Mouse (Mus musculus) thymus, postnatal 4 days (tissue): Measurements from ENCODE around the gene Slc25a17.

ENCODE experiments used
- DNase-seq: peaks from one replicate; pipeline ENCODE4 v3.0.0; 2021

The Slc25a17 gene

DNA sequence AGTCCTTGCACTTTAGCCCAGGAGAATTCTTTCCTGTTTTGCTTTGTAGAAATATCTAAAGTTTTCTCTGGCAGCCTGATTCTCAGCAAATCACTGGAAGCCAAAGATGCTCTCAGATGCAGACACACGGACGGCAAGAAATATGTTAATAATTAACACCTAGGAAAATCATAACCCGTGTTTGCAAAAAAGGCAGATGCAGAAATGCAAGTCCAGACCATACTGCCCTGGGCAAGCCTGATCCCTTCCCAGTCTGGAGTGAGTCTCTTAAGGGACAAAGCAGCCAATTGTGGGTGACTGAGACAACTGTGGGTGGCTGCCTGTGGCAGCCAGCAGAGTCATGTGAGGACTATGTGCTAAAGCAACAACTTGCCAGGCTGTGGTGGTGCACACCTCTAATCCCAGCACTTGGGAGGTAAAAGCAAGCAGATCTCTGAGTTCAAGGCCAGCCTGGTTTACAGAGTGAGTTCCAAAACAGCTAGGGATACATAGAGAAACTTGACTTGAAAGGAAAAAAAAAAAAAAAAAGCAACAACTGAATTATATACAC, 60.0 kb downstream of the Slc25a17 start:
- no peak for DNase-seq

DNA sequence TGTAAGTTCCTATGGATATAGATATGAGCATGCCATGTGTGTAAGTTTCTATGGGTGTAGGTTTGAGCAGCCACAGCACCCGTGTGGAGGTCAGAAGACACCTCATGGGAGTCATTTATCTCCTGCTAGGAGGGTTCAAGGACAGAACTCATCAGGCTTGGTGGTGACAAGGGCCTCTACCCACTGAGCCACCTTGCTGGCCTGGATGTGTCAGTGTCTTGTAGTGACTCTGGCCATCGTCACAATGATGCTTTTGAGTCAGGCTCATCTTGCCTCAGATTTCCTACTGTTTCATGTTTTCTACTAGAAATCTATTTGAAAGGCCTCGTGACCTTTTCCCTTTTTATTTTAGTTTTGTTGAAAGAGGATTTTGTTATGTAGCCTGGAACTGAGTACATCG, 61.1 kb downstream of the Slc25a17 start:
- no peak for DNase-seq

DNA sequence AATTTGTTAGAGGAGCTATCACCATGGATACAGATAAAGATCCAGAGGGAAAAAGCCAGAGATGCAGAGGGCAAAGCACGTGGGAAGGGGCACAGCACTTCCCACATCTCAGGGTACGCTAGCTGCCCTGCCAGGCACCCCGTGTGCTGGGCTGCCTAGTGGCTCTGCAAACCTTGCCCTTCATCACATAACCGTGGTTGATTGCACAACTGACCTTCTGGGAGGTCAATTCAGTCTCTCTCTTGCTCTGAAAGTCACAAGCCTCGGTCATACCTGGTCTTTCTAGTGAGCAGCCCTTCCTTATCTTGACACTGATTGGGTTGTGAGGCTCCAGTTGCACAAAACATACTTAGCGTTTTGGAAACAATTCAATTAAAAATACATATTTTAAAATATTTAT, 62.4 kb downstream of the Slc25a17 start:
- no peak for DNase-seq

- DNase-seq: no peak
These were observed 63.1 kb downstream of the Slc25a17 start for GRCm38 (mm10) chr15:81297543-81297942.

DNA sequence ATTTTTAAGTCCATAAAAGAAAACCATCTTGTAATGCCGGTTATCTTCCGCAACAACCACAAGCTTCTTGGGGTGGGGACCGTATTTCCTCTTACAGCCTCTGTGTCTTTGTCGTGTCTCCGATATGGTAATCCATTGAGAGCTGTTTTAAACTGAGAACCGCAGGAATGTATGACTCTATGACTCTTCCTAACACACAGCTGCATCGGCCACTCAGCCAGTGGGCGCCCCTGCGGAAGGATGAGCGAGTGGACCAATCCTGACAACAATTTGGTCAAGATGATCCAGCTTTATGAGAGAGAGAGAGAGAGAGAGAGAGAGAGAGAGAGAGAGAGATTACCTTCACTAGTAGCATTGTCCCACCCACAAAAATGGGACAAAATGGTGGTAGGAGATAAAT, 65.7 kb downstream of the Slc25a17 start:
- DNase-seq: no peak

DNA sequence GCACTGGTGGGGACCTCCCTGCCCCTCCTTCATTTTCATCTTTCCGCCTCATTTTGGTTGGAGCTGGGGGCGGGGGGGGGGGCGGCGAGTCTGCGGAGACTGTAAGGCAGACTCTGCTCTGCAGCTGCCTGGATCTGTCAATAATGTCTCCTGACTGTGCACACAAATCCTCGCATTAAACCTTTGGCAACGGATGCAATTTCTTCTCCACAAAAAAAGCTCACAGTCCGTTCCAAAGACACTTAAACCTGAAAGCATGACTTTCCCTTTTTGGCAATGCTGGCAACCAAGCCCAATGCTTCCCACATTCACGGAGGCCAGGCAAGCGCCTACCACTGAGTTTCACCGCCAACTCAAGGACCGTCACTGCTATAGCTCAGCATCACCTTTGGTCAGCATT, 66.2 kb downstream of the Slc25a17 start:
- DNase-seq: no peak

DNA sequence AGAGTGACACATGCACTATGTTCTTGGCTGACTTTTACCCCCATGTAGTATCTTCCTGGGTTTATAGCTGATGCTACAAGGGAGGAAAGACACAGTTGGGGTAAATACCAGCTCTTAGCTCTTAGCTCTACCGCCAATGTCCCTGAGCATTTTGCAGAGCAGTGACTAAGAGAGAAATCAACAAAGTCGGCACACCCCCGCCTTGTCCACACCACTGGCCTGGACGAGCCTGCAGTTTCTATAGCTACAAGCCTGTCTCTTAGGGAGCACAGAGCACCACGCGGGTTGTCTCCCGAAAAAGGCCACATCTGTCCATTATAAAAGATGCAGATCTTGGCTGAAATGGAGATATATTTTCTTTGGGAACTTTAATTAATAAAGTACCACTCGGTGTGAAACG, 69.9 kb downstream of the Slc25a17 start:
- no peak for DNase-seq

DNA sequence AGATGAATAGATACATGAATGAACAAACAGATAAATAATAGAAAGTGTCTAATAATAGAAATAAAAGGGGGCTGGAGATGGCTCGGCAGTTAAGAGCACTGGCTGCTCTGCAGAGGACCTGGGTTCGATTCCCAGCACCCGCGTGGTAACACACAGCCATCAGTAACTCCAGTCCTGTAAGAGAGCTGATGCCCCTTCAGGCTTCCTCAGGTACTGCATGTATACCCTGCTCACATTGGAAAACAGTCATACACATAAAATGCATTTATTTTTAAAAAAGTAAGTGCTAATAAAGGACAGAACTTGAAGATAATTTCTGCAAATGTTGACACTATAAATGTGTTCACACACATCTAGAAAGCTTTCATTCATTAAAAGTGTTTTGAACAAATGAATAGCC, 70.4 kb downstream of the Slc25a17 start:
- DNase-seq: peak; percentile 37

DNA sequence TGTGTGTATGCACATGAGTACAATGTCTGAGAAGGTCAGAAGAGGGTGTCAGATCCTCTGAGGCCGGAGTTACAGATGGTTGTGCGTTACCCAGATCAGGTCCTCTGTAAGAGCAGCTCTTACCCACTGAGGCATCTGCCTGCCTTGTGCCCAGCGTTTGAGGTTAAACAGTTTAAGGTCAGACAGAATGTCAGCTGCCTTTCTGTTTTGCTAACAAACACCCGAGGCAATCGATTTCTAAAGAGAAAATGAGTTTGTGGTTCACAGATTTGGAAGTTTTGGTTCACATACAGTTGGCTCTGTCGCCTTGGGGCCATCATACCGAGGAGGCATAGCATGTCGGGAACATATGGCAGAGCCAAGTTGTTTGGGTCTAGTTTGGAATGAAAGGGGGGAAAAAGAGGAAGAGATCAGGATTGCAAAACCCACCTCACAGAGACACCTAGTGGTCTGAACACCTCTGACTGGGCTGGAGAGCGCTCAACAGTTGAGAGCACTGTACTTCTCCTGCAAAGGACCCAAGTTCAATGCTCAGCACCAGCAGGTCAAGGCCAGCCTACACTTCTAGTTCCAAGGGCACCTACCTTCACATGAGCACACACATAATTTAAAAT, 76.4 kb downstream of the Slc25a17 start:
- DNase-seq: no peak

- DNase-seq: no peak
These were observed 81.9 kb downstream of the Slc25a17 start for GRCm38 (mm10) chr15:81278699-81279098.

DNA sequence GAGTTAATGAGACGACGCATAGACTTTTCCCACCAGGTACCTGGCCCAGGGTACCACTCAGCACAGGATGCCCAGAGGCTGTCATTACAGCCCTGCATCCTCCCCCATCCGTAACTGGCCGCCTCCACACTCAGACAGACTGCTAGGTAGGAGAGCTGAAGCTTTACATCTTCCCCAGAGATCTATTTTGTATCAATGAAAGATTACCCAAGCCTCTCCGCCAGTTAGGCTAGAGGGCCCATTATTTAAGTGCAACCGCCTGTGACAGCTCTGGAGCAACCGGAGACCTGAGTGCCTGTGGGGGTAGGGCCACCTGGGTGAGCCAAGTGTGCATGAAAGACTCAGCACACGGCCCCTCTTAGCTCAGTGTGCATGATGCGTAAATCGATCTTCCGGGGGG, 82.7 kb downstream of the Slc25a17 start:
- DNase-seq: no peak

DNA sequence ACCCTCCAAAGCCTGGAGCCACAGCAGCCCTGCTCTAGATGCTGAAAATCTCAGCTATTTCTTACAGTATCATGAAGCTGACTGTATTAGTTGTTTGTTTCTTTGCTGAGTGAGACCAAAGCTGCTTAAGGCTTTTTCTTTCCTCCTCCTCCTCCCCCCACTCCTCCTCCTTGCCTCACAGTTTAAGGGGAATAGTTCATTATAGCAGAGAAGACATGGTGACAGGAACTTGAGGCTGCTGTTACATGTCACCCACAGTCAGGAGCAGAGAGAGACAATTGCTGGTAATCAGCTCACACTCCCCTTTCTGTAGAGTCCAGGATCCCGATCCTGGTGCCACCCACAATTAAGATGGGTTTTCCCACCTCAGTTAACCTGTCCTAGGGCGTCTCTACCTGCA, 87.3 kb downstream of the Slc25a17 start:
- DNase-seq: no peak

GRCm38 (mm10) chr15:81272305-81273053, 88.1 kb downstream of the Slc25a17 start:
- no peak for DNase-seq
